In the genomic region with DNA sequence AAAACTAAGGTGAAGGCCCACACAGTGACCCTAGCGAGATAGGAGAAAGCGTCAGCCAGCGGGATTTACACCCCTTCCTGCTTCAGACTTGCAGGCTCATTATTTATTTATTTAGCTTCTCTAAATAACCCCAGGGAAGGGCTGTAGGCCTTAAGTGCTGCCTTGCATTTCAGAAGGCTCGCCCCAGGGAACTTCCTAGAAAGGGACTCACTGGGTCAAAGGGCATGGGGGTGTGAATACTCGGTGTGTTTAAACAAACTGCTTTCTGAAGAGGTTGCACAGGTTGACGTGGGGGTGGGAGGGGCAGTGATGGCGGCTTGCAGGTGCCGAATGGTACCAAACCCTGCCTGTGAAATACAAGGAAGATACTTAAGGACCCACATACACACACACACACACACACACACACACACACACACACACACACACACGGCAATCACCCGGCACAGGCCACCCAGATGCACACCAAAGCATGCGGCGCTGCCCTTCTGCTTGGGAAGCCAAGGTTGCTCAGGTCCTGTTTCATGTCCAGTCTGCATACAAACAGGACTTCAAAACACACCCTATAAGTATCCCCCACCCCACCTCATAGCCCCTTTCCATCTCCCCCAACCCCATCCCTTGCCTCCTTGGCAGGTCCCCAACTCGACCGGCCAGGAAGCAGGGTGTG, we compare ENCODE assay signal across 10 mouse cellular contexts. TPM values are rescaled to one million over a fixed set of nuclear protein-coding genes. Genes with fewer than 3 reads are reported as not detected.
DNase-seq lines count a peak whose midpoint lies in the region; ATAC-seq and TF ChIP-seq lines count a peak whose summit lies in the region.
"Had no signal": no experiment of that assay in that cellular context is flagged by ENCODE, and none has a peak within 500 bp of the region (broad histone marks: within the 10 kb centered on the region; RNA-seq: fewer than 3 reads in every experiment).

No protein-coding gene starts in this region.

- H3K27ac ChIP-seq in hindbrain, postnatal 0 days, result no peak overlapping the region
- no peak overlapping the region for H3K27ac ChIP-seq in hindbrain, embryonic 16.5 days (ENCODE audit: low read depth, low read length)
- H3K27ac ChIP-seq in gastrocnemius, adult 2 months, result no peak overlapping the region

- H3K36me3 ChIP-seq in hindbrain, postnatal 0 days (ENCODE audit: insufficient read depth, low read length), result no peaks in the 10 kb centered on the region
- H3K36me3 ChIP-seq in hindbrain, embryonic 16.5 days (ENCODE audit: control insufficient read depth, insufficient read depth, low read length), result no peaks in the 10 kb centered on the region
- no peaks in the 10 kb centered on the region for H3K36me3 ChIP-seq in G1E (replicated peaks)
- H3K36me3 ChIP-seq: midbrain, embryonic 12.5 days had no signal

- H3K4me2 ChIP-seq in hindbrain, postnatal 0 days (ENCODE audit: low read depth, low read length), result no peak overlapping the region
- no peak overlapping the region for H3K4me2 ChIP-seq in hindbrain, embryonic 16.5 days (ENCODE audit: low read length)

- no peak for ATAC-seq in hindbrain, postnatal 0 days
- ATAC-seq in hindbrain, embryonic 16.5 days, result no peak
- ATAC-seq in G1E (ENCODE audit: extremely low read depth, insufficient number of reproducible peaks, low FRiP score, poor library complexity, severe bottlenecking), result no peak
- ATAC-seq: inflammation-experienced regulatory T-cells, adult 6 months had no signal

- no peaks in the 10 kb centered on the region for H3K9me3 ChIP-seq in hindbrain, postnatal 0 days (ENCODE audit: low read length)
- no peaks in the 10 kb centered on the region for H3K9me3 ChIP-seq in hindbrain, embryonic 16.5 days (ENCODE audit: control insufficient read depth, low read length)
- no peaks in the 10 kb centered on the region for H3K9me3 ChIP-seq in G1E (replicated peaks)
- H3K9me3 ChIP-seq: midbrain, embryonic 12.5 days had no signal

- H3K9ac ChIP-seq in hindbrain, postnatal 0 days (replicated peaks; ENCODE audit: low read length), result no peak overlapping the region
- no peak overlapping the region for H3K9ac ChIP-seq in hindbrain, embryonic 16.5 days (ENCODE audit: low read depth, low read length)
- H3K9ac ChIP-seq: midbrain, embryonic 12.5 days had no signal

- intact Hi-C loops in gastrocnemius, adult 2 months (cut with DNase I), result loop anchor here (5.0 kb wide), 1 partner anchor 58 kb away; no protein-coding TSS in a partner anchor

- DNase-seq in hindbrain, postnatal 0 days (ENCODE audit: low spot score), result peak; percentile 12
- DNase-seq in G1E (ENCODE audit: low spot score), result no peak
- DNase-seq in induced T-regulatory cell, adult 2 months (ENCODE audit: low read depth), result peak; percentile 70
- peak; percentile 71 for DNase-seq in lung, postnatal 36 days
- DNase-seq in thymus, postnatal 10 days (ENCODE audit: low spot score in 2 of 2), result no peak
- DNase-seq in gastrocnemius, adult 2 months, result no peak
- DNase-seq in right cerebral cortex, postnatal 36 days (ENCODE audit: low spot score in 2 of 2), result no peak

- H3K27me3 ChIP-seq in hindbrain, postnatal 0 days (ENCODE audit: insufficient read depth, low read length), result no peaks in the 10 kb centered on the region
- no peaks in the 10 kb centered on the region; the same call in 1 of the 2 replicates for H3K27me3 ChIP-seq in hindbrain, embryonic 16.5 days (replicated peaks; ENCODE audit: control insufficient read depth, insufficient read depth, low read length)
- no peaks in the 10 kb centered on the region; the same call in 1 of the 2 replicates for H3K27me3 ChIP-seq in G1E (ENCODE audit: insufficient read depth, low read length)

- WGBS in hindbrain, postnatal 0 days, result 54% methylated on average over 14 of the region's 14 CpGs
- 56% methylated on average over 14 of the region's 14 CpGs for WGBS in hindbrain, embryonic 16.5 days

- no peak overlapping the region for H3K4me3 ChIP-seq in hindbrain, postnatal 0 days (ENCODE audit: low read length)
- H3K4me3 ChIP-seq in hindbrain, embryonic 16.5 days (ENCODE audit: low read length), result no peak overlapping the region
- peak overlapping the region; percentile 50; the same call in 1 of the 2 replicates for H3K4me3 ChIP-seq in G1E (ENCODE audit: low read depth, low read length)
- no peak overlapping the region for H3K4me3 ChIP-seq in gastrocnemius, adult 2 months
- H3K4me3 ChIP-seq: midbrain, embryonic 12.5 days had no signal

- TF ChIP-seq CTCF in hindbrain, postnatal 0 days (IDR thresholded peaks at IDR 0.05; ENCODE audit: low read depth), result no peak
- no peak for TF ChIP-seq CTCF in G1E (IDR thresholded peaks at IDR 0.05; ENCODE audit: low read depth, low read length)
- TF ChIP-seq CTCF in gastrocnemius, adult 2 months (IDR thresholded peaks at IDR 0.05), result no peak

- 0 out of 2 replicates have a peak, but pooled peaks cover 6% of the 10 kb centered on the region for H3K4me1 ChIP-seq in hindbrain, postnatal 0 days (ENCODE audit: insufficient read depth, low read length)
- H3K4me1 ChIP-seq in hindbrain, embryonic 16.5 days (ENCODE audit: control insufficient read depth, insufficient read depth, low read depth, low read length), result peaks cover 12% of the 10 kb centered on the region
- H3K4me1 ChIP-seq in G1E (ENCODE audit: insufficient read depth, low read depth, low read length), result peaks cover 80% of the 10 kb centered on the region

RNA-seq across cellular contexts. Expression of a gene that starts 38.7 kb away (rescaled TPM):
- total RNA-seq in hindbrain, postnatal 0 days (2014; rRNA removed), result 14.7 and 19.1 TPM in 2 replicates
- polyA plus RNA-seq in hindbrain, postnatal 0 days (2015; fragmentation: Nextera tagmentation; extraction: Ambion mirVana), result 10.3 and 10.9 TPM in 2 replicates
- polyA plus RNA-seq in hindbrain, embryonic 16.5 days (2015; fragmentation: Nextera tagmentation; extraction: Ambion mirVana), result 6.5 and 9.1 TPM in 2 replicates
- not detected in 2 replicates for total RNA-seq in G1E (2014; fragmentation: Nextera tagmentation)
- total RNA-seq in G1E (2017), result 0.41 and 0.60 TPM in 2 replicates
- 0.08 and 0.22 TPM in 2 replicates for polyA plus RNA-seq in G1E (2012)
- 1 to 10 TPM in 1 of 2 experiments, under 1 TPM in 1; 0.74 to 1.1 TPM for total RNA-seq in gastrocnemius, adult 2 months (2021)

RNA-seq across cellular contexts. Expression of a gene that starts 51.6 kb away (rescaled TPM):
- total RNA-seq in hindbrain, postnatal 0 days (2014; rRNA removed), result 622 and 633 TPM in 2 replicates
- 464 and 500 TPM in 2 replicates for polyA plus RNA-seq in hindbrain, postnatal 0 days (2015; fragmentation: Nextera tagmentation; extraction: Ambion mirVana)
- 328 and 463 TPM in 2 replicates for polyA plus RNA-seq in hindbrain, embryonic 16.5 days (2015; fragmentation: Nextera tagmentation; extraction: Ambion mirVana)
- total RNA-seq in G1E (2014; fragmentation: Nextera tagmentation) (82.9 and 101 TPM in 2 replicates), G1E (2017) (78.7 and 86.7 TPM in 2 replicates)
- 175 and 181 TPM in 2 replicates for polyA plus RNA-seq in G1E (2012)
- 100 to 1,000 TPM in 1 of 2 experiments, 10 to 100 TPM in 1; 78.5 to 109 TPM for total RNA-seq in gastrocnemius, adult 2 months (2021)

Comparison
In these comparisons a context has a peak if more than half of its experiments do, and no peak if none do; other contexts are left out.
1. DNase-seq: peak in hindbrain, postnatal 0 days (single experiment), induced T-regulatory cell, adult 2 months (single experiment) and lung, postnatal 36 days (single experiment); none in G1E (single experiment), thymus, postnatal 10 days (0 of 2), gastrocnemius, adult 2 months (single experiment) and right cerebral cortex, postnatal 36 days (0 of 2).